Mouse (Mus musculus) lung, adult 18-20 months (tissue): ENCODE data around the gene Fcgr3.

Experiments
- DNase-seq, 2 experiments: peaks; one replicate each; pipeline ENCODE4 v3.0.0; 2022; ENCODE audit warnings: mixed read lengths in 2 of 2

Gene Fcgr3

DNA sequence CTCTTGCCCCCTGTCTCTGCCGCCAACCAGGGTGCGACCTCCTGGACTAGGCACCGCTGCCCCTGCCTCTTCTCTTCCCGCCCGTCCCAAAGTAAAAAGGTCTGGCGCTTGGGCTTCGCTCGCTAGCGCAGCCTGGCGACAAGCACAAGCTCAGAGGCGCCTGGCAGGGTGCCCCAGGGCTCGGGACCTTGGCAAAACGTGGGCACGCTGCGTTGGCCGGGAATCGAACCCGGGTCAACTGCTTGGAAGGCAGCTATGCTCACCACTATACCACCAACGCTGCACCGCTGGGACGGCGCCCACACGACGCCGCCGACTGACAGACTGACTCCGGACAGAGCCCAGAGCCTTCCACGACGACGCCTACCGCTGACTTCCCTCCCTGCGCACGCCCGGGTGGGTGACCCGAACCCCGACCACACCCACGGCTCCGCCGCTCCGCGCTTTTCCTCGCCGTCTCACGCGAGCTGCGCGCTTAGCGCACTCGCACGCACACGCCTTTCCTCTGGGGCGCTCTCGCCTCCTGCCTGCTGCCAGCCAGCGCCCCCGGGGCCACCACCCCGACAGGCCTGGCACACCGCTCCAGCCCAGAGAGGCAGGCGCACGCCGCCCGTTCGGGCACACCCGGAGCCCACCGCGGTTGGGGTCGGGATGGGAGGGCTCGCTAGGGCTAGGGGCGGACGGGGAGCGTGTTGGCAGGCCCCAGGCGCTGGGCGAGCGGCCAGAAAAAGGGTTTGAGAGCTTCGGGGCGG is at the start of gene Fcgr3:
Gene Fcgr3 (minus strand): TSS at position 445 of the 752 bp plus-strand sequence.
- peak; percentile 67 to 76 for DNase-seq

DNA sequence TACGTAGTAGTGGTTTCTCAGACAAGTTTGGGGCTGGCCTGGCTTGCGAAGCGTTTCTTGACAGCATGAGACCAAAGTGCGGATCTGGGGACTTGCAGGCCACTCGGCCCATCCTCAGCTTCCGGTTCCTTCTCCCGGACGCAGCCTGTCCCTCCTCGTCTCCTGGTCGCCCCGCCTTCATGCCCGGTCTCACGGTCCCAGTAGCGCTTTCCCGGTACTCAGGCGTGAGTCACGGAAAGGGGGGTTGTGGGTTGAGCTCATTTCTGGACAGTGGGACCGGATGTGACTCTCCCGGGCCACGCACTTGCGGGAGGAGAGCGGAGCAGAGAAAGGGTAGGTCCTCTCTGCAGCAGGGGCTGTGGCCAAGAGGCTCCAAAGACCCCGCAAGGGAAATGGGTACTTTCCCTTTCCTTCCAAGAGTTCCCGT is 49.2 kb upstream of the Fcgr3 start, which contains the start of gene Cfap126:
Gene Cfap126 (plus strand): TSS at position 46 of the 427 bp plus-strand sequence.
- DNase-seq = peak; percentile 93 to 96

DNA sequence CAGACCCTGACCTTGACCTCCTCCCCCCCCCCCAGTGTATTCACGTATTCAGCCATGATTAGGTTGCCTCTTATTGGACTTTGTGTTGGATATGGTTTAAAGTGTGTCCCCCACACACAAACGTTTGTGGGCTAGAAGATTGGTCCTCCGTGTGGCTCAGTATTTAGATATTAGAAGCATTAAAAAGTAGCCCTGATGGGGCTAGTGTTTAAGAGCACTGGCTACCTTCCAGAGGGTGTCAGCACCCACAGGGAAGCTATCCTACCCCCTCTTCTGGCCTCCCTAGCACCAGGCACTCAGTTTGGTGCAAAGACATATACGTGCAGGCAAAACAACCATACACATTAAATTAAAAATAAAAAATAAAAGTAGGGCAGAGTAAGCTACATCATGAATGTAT is 48.3 kb upstream of the Fcgr3 start:
- no peak for DNase-seq

DNA sequence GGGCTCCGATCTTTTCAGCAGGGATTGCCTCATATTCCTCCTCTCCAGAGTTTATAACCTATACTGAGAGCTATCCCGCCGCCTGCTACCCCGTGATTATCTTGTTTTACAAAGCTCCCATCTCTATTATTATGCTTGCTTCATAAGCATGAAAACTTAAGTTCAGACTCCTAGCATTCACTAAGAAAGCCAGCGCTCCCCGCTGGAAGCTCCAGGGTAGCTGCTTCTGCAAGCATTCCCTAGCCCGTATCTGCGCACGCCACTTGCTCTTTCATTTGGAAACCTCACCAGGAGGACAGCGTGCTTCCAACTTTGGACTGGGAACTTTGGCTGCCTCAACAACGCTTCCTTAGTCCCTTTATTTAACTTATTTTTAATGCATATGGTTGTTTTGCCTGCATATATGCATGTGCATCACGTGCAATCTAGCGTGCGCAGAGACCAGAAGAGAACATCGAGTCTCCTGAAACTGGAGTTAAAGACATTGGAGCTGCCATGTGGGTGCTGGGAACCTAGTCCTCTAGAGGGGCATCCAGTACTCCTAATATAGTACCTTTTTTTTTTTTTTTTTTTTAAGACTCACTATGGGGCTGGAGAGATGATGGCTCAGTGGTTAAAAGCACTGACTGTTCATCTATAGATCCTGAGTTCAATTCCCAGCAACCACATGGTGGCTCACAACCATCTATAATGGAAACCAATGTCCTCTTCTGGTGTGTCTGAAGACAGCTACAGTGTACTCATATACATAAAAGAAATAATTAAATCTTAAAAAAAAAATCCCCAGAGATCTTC is 47.2 kb upstream of the Fcgr3 start:
- DNase-seq = peak; percentile 56 to 59

DNA sequence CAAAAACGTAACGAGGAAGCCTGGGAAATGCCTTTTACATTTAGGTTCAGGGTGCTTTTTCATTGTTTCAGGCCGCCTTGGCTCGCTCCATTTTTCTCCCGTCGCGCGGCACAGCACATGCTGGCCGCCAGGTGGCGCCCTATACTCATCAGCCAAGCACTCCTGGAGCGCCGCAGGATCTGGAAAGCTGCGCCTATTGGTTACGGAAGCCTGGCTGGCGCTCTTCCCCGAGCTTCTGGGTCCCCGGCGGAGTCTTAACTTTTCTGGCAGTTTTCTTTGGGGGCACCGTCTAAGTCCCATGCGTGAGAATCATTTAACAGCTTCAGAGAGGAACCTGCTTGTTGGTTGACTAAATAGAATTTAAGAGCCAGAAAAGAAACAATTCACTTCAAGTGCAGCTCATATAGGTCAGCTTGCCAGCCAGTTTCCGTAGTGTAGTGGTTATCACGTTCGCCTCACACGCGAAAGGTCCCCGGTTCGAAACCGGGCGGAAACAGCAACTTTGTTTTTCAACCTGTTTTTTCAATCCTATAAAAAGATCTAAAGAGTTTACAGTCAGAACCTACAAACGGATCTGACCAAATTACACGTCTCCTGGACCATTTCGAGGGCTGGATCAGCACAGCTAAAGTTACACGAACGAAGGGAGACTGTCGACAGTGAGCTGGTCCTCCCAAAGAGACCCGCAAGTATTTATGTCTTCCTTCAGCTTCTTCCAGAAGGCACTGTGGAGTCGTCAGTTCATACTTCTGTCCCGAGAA is 46.5 kb upstream of the Fcgr3 start:
- peak; percentile 90 to 91 for DNase-seq

DNA sequence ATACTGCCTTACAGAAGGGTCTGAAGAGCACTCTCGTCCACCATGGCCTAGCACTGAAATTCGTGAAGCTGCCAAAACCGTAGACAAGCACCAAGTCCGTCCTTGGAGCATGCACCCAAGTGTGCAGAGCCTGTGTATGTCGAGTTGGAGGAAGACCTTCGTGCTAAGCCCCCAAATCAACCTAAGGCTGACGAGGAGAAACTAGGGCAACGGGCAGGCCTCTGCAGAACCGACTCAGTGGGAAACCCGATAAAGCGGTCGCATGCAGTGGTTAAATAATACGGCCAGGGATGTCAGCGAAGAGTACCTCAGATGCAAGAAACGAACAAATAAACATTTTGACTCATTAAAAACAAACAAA is 45.9 kb upstream of the Fcgr3 start:
- DNase-seq = no peak

DNA sequence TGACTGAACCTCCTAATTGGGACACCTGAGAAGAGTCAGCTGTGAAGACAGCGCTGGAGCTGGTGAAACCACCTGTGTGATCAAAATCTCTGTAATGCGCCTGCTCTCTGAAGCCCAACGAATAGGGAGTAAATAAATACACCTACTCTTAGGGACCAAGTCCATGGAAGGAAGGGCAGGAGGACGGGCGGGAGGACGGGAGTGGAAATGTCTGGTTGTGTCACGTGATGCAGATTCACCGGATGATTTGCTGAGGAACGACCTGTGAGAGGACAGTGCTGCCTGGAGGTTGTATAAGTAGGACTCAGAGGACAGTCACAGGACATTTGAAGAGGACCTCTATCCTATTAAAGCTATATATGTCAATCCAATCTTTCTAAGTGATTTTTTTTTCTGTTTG is 44.9 kb upstream of the Fcgr3 start:
- no peak for DNase-seq

DNA sequence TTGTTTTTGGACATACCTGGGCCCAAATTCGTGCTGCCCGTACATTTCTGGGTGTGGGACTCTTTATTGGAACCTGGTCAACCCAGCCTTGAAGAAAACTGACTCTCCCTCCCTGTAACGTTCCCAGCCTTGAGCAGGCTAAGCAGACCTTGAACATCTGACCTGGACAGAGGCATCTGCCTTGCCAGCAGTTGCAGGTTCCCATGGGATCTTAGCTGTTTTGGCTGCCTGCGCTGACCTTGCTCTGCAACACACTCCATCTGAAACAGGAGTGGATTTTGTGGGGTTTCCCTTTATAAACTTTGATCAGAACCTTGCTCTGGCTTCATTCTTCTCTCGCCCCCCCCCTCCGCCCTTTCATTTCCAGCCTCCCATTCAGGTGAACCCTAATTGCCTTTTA is 40.5 kb upstream of the Fcgr3 start:
- no peak for DNase-seq

DNA sequence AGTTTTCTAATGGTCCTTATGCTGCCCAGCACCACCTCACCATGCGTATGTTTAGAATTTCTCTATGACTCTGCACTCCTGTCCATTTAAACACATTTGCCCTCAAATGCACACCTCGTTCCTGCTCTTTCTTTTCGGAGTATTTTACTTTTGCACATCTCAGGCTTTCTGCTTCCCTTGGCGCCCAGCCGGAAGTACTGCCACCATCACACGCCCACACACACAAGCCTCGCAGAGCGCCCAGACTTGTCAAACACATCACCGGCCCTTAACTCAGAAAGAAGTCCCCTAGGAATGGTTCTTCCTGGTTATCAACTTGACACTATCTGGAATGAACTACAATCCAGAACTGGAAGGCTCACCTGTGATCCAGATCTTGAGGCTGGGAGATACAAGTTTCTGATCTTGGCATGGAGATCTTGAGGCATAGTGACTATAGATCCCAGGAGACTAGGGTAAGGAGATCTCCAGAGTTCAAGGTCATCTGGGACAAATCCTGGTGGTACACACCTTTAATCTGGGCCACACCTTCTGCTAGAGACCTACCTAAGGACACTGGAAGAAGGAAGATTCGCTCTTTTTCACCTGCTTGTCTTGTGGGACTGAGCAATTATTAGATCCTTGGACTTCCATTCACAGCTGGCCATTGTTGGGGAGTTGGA is 38.6 kb upstream of the Fcgr3 start:
- no peak for DNase-seq

DNA sequence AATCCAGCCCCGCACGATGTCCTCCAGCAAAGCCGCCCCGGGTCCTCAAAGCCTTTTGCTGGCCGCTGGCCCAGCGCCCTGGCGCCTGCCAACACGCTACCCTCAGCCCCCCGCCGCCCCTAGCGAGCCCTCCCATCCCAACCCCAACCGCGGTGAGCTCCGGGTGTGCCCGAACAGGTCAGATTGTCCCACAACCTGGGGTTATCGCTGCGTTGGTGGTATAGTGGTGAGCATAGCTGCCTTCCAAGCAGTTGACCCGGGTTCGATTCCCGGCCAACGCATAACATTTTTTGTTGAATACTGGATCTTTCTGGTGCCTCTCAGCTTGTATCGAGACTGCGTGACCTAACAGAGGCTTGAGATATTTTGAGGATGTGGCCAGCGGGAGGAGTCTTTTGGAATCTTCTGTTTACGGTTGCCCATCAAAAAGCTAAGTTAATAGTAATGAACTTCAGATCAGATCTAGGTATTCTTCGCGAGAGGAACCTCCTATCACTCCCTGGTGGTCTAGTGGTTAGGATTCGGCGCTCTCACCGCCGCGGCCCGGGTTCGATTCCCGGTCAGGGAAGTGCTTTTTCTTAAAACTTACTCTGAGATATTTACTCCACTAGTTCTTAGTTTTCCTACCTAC is 37.9 kb upstream of the Fcgr3 start:
- peak; percentile 79 to 83 for DNase-seq

DNA sequence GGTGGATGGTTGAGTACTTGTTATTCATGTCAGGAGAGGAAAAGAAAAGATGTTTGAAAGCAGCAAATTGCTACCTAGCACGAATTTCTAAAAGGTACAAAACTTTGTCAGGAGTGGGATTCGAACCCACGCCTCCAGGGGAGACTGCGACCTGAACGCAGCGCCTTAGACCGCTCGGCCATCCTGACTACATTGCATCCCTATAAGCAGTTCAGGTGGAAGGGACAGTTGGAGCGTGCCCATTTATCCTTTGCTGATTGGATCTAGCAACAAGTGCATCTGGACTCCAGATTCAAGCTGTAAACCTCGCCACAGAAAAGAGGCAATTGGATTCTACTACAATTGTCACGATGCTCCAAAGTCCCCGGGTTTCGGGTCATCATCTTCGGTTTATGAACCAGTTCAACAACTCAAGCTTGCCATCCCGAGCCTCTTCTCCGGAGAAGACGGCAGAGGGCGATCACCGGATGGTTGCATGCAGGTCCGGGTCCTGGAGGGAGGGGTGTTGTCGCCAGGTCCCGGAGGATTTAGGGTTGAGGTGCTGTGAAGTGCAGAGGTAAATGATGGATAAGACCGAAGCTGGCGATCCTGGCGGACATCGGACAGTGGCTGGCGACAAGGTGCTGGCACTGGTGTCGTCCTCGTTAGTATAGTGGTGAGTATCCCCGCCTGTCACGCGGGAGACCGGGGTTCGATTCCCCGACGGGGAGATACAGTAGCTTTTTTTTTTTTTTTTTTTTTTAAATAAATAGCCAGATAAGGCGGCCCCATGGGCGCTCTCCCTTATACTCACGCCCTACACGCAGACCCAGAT is 37.2 kb upstream of the Fcgr3 start:
- peak; percentile 84 to 86 for DNase-seq

DNA sequence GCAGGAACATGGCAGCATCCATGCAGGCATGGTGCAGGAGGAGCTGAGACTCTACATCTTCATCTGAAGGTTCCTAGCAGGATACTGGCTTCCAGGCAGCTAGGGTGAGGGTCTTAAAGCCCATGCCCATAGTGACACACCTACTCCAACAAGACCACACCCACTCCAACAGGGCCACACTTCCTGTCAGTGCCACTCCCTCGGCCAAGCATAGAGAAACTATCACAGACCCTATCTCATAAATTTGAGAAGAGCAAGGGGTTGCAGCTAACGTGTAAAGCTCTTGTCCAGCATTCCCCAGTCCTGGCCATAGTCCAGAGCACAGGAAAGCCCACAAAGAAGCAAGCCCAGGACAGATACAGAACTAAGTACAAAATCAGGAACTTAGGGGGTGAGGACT is 36.3 kb upstream of the Fcgr3 start:
- DNase-seq = no peak

DNA sequence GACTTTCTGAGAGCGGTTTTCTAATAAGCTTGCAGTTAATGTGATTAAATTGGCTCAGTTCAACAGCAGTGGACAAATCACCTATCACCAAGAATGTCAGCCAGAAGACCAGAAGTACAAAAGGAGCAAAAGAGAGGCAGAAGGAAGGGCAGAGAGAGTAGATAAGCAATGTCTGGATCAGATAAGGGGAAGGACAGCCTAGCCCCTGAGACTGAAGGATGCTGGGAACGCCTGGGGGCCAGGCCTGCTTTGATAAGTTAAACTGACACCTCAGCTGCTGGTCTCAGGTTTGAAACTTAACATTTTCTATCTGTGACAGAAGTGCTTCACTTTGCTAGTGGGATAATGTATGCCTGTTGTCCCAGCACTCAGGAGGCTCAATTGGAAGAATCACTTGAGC is 32.9 kb upstream of the Fcgr3 start:
- no peak for DNase-seq

DNA sequence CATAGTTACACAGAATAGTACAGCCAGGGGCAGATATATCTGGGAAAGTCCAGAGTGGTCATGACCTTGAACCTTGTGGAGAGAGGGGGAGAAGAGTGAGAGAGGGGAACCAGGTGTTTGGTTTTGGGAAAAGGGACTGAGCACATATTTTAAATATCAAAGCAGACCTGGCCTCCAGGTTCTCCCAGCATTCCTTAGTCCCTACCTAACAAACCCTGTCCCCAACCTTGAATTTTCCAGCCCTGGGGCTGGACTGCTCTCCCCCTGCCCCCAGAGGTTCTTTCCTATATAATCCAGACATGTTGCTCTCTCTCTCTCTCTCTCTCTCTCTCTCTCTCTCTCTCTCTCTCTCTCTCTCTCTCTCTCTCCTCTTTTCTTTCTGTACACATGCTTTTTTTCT is 32.4 kb upstream of the Fcgr3 start:
- no peak for DNase-seq

DNA sequence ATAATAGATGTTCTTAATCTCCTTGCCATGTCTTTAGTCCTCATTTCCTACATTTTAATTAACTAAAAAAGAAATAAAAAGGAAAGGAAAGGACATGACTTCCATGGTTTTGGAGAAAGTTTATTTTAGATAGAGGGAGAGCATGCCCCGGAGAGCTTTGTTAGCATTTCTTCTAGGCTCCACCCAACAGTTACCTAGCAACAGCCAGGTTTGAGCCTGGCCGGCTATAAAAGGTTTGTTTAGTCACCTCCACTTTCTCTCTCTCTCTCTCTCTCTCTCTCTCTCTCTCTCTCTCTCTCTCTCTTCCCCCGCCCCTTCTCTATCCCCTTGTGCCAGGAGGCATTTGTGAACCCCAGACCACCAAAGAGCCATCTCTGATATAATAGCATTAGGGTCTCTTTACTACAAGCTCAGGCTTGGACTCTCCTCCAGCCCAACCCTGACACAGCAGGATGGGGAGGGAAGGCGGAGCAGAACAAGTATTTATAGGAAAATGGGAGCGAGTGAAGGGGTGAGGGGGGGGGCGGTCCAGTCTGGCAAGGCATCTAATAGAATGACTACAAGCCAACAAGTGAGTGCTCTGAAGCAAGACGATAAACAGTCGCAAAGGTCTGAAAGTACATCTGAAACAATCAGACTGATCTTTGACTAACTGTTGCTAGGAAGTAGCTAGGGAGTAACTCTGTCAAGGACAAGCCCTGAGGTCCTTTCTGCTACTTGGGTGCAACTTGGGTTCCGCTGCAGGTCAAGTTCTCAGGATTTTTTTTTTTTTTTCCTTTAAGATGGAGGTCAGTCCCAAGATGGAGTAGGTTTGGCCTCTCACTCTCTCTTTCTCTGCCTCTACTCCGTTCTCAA is 31.6 kb upstream of the Fcgr3 start:
- DNase-seq = peak in 1 of 2 experiments; percentile 52

DNA sequence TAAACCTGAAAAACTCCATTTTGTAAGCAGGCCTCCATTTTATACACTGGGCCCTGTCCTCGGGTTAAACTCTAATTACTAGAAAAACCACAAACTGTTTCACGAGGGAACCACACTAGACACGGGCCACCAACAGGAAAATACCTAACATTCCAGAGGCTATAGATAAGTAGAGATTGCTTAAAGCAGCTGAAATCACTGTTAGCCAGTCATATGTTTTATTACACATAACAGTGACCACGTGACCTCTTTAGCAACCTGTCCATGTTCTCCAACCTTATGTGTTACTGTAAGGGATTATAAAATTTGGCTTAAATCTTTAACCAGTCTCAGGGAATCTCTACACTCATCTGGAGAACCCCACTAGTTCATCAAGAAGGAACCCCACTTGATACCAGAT is 29.7 kb upstream of the Fcgr3 start:
- no peak for DNase-seq

DNA sequence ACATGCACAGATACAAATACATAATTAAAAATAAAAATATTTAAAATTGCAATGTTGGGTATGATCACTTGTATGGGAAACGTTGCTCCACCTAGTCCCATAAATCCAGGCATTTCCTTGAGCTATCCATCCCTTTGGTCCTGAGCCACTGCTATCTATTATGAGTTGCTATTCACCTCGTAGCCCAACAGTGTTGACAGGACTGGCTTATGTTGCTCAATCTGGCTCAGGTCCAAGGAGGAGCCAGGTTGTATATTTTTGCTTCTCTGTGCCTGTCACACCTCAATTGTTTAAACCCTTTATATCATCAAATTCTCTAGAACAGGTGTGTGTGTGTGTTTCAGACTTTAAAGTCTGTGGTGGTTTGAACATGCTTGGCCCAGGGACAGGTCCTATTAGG is 26.0 kb upstream of the Fcgr3 start:
- DNase-seq = no peak

DNA sequence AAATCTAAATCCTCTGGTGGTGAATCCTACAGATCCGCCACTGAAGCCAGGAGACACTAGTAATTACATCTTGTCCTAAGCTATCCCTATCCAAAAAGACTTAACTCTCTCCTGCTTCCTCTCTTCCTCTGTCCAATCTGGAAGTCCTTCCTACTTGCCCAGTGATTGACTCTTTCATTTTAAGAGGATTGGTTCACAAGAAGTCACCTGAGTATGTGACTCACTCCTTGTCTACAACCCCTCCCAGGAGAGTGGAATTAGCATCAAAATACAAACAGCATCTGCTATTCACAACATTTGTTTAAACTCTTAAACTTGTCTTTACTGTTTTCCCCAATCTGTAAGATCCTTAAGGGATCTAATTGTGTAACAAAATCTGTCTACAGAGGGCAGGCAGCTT is 25.2 kb upstream of the Fcgr3 start:
- no peak for DNase-seq

DNA sequence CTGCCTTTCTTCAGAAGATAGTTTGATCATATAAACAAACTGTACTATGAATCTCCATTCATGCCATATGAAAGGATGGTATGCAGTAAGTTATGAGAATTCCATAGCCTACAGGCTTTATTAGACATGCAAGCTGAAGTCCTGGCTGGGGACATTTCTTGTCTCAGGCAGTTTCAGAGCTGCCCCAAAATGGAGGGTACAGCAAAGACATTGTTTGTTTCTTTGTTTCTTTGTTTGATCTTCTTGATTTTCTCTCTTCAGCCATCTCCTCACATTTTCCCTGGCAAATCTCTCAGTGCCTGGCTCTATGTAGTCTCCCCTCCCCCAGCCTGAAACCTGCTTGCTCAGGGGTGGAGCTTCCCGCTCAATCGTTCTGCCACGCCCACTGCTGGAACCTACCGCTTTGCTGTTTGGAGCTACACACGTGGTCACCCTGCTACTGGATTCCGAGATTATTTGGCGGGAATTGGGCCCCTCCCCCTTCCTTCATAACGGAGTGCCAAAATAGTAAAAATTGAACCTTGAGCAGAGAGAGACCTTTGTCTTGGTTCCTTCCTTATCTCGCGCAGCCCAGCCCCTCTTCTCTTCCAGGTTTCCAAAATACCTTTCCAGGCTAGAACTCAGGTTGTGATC is 23.6 kb upstream of the Fcgr3 start:
- DNase-seq = peak in 1 of 2 experiments; percentile 34

DNA sequence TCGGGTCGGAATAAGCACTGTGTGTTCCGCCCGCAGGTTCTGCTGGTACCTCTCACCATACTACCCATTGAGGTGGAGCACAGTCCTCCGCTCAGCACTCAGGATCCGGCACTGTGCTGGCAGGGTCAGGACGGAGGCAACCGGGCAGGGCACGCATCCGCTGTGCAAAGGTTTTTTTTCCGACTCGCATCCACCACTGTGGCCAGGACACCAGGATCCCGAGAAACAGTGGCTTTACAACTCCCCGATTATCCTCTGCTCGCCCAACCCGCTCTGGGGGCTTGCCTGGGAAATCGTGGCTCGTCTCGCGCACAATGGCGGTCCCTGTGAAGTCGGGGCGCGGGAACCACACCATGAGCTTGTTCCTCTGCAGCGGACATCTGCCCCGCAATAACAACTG is 21.0 kb upstream of the Fcgr3 start:
- no peak for DNase-seq
